Mouse (Mus musculus) heart, adult 18-20 months (tissue): ENCODE measurements around the gene Rxra. TPM values are rescaled to one million over a fixed set of nuclear protein-coding genes. Genes with fewer than 3 reads are reported as not detected.

Source experiments
- DNase-seq, 2 experiments: peaks; one replicate each; pipeline ENCODE4 v3.0.0; 2021 to 2022; ENCODE audit warnings: mixed read lengths in 1 of 2
- total RNA-seq, 2 experiments: library from RNA; stranded (reverse); gene quantifications; 2 replicates each; pipeline ENCODE4 v1.2.3; 2021

The Rxra gene
- total RNA-seq, 2 experiments from 2014 or later, result 51.3 to 52.4 TPM

DNA sequence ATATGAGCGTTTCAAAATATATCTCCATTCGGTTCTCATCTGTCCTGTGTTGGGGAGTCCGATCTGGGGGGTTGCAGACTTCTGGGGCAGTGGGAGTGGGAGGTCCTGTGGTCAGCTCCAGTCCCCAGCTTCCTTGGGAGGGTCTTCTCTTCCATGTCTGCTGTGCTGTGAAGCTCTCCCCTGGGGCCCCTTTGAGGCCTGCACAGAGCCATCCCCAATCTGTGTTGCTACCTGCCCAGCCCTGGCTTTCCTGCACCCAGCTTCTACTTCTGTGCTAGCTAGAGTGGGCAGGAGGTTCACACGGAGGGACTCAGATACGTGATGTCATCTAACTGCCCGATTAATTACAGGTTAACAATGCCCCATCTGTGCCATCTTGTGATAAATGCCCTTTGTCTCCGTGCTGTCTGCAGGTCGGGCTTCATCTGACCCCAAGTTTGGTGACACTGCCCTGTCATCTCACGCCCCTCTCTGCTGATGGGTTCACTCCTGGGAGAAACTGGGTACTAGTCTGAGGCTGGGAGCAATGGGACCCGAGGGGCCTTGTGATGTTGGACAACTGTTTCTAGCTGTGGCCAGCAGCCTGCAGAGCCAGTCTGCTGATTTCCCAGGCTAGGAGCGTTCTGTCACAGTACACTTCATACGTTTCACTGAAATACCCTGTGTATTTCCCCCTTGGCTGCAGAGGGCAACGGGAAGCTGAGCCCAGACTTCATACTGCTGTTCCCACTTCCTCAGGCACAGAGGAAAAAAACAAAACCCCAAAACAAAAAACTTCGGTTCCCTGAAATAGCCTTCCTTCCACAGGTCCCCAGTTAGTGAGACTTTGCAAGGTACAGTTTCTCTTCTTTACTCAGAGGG, 86.9 kb downstream of the Rxra start:
- DNase-seq, result no peak

DNA sequence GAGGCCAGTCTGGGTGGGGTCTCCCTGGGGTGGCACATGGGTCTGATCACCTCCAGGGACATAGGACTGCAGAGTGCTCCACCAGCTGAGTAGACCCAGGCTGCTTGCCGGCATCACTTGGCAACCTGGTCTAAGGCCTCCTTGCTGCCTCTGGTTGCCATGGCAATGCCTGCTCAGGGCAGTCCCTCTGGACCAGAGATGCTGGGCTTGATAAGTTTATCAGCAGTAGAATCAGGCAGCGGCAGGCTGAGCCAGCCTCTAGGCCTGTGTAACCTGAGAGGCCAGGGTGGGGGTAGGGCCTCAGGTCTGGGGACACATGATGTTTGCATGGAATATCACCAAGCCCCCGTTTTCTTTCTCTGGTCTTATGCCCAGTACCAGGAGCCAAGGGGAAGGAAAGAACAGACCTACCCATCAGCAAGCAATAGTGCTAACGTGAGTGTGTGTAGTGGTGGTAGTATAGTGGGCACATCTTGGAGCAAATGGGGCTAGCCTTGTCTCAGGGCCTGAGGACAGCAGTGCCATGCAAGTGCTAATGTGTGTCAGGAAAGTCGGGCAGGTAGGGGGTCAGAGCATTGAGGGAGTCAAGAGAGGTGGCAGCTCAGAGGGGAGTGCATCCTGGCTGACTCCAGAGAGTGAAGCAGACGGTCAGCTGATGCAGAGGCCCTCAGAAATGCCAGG, 88.2 kb downstream of the Rxra start:
- no peak for DNase-seq

DNA sequence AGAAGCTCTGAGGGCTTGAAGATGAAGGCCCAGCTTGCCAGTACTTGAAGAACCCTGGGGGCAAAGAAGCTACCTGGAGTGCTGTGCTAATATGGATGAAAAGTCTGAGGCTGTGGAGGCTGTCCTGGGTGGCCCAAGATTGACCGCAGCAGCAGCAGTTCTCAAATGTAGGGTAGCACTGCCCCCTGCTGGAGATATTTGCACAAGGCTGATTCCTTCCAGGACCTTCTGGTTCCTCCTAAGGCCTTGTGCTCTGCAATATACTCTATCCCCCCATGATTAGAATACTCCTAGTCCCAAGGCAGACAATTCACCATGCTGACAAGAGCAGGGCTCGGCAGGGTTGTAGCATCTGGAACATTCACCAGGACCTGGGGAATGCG, 88.7 kb downstream of the Rxra start:
- DNase-seq, result peak; percentile 87 to 96

DNA sequence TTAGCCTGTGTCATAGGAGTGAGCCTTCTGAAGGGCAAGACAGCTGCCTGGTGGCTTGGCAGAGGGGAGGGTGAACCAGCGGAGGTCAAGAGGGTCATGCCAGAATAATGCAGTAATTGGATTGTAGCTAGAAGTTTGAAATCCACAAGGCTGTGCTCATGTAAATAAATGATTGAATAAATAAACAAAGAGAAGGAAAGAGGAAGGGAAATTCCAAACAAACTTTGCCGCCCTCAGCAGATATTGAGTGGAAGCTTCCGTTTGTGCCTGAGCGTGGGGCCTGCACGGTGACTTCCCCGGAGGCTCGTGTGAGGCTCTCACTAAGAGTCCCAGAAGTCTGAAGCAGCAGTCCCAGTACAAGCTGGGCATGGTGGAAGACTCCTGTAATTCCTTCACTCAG, 91.5 kb downstream of the Rxra start:
- no peak for DNase-seq

DNA sequence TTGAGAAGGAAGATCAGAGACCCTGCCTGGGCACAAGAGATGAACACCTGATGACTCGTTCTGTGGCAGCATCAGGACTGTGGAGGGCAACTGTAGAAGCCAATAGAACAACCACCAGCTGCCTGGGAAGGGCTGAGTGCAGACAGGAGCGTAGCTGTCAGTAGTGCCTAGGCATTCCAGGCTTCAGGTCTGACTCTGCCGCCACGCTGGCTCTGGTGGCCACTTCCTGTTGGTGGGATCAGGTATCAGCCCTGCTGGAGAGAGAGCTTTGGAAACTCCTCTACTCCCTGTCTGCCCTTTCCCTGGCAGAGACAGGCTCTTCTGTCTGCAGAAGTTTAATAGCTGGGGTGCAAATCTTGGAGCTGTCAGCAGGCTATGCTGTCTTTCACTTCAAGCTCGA, 93.5 kb downstream of the Rxra start:
- DNase-seq, result no peak

DNA sequence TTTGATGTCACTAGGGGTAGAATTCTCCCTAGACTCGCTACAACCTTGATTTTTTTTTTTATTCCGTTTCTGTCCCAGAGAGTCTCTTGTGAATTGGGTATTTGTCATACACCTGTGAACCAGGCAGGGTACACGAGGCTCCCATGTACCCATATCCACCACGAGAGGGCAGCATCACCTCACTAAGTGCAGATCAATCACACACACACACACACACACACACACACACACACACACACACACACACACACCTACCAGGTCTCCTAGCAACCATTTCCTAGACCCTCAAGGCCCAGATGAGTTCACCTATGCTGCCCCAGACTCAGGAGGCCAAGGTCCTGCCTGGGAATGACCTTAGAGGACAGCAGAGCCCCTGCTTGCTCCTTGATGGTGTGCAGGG, 94.0 kb downstream of the Rxra start:
- peak in 1 of 2 experiments; percentile 76 for DNase-seq

DNA sequence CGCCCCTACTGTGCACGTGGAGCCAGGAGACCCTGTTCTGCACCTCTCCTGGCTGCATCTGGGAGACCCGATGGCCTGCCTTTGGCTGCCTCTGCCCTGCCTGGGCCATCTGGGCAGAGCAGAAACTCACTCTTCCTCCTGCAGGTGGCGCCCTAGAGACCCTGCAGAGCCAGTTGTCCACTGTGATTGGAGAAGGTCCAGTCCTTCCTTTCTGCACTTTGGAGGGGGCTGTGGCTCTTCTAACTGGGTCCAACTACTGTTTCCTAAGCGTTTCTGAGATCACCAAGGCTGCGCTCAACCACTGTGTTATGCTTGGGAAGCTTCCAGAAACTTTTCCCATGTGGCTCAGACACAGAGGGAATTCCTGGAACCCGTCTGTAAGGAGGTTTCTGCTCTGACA, 95.7 kb downstream of the Rxra start:
- peak; percentile 85 to 92 for DNase-seq

DNA sequence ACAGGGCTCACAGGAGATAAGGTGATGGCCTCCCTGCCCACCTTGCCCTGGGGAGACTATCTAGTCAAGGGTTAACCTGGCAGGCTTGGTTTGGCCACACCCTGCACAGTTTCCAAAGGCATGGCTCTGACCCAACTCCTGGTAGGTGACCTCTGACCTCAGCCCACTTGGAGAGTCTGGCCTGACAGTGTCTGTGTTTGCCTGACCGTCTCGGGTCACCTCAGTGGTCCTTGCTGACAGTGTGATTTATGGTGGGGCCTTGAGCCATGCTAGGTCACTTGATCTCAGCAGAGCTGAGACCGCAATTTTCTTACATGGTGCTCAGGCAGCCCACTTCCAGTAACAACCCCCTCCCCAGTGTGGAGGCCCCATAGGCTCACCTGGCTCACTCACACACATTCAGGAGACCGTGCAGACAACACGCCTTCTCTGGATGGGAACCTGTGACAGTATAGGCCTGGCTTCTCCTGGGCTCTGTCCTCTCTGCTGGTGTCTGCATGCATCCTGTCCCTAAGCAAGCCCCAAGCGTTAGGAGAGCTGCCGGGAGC, 96.7 kb downstream of the Rxra start:
- DNase-seq, result no peak

DNA sequence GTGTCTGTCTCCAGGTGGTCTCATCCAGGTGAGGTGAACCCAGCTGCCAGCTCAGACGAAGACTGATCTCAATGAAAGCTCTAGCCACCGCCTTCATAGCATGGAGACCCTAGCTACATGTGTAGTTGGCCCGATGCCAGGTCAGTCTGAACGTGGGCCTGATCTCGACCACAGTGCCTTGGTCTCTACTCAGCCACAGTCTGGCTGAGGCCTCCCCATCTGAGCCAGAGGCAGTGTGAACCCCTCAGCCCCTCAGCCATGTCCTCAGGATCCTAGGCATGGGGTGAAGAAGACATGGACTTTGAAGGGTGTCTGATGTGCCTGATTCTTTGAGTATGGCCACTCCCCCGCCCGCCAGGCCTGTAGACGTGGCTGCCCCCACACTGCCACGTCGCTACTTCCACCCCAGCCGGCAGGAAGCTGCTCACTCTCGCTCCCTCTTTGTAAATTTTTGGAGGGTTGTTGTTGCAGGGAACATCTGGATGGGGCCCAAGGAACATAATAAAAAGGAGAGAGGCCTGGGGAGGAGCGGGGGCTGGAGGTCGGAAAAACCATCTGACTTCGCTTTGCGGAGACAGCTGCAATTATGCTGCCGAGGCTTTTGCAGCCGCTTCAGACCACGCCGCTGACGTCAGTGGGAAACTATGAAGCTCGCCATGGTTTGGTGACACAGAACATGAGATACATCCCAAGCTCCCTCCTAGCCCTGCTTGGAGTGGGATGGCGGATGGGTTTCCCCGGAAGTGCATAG, 97.9 kb downstream of the Rxra start:
- DNase-seq, result peak; percentile 77 to 90

DNA sequence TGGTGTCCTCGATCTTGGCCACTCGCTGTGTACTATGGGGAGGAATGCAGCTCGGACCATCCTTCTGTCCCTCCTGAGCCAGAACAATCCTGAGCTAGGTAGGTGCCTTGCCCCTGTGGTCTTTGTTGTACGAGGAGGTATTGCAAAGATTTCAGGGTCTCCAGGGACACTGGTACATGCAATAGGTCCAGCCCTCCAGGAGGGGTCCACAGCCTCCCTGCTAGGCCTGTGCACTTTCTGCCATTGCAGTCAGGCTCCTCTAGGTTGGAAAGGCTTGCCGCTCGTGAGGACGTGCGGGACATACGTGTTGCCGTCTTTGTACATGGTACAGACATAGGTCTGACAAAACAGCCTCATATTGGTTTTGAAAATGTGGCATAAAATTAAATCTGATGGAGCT, 98.8 kb downstream of the Rxra start:
- DNase-seq, result peak in 1 of 2 experiments; percentile 30

DNA sequence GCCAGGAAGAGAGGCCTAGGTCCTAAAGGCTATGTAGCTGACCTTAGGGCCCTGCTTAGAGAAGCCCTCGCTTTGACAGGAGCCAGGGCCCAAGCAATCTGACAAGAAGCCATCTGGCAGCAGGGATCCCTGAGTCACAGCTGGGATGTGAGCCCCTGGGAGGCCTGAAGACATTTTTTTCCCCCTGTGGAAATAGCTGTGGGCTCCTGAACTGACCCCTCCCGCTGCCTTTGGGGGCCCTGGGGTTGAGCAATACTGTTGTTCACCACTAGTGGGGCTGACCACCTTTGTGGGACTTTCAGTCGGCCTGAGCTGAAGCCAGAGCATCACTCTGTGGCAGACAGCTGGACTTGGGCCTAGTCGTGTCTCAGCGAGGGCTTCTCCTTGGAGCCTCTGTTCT, 99.4 kb downstream of the Rxra start:
- DNase-seq, result peak; percentile 58 to 72

DNA sequence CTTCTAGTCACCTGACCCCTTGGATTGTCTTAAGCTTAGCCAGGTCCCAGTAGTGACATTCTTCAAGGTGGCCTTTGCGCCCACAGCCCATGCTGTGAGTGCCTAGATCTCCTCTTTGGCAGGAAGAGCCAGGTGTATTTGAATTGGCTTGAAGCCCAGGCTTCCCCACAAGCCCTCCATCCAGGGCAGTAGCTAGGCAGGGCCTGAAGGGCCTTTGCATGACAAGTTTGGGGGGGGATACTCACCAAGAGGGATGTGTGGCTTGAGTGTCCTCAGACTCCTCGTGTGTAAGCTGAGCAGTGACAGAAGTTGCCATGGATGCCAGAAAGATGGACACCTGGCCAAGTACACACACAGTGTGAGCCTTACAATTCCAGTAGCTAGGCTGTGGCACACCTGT, 101.5 kb downstream of the Rxra start:
- no peak for DNase-seq

DNA sequence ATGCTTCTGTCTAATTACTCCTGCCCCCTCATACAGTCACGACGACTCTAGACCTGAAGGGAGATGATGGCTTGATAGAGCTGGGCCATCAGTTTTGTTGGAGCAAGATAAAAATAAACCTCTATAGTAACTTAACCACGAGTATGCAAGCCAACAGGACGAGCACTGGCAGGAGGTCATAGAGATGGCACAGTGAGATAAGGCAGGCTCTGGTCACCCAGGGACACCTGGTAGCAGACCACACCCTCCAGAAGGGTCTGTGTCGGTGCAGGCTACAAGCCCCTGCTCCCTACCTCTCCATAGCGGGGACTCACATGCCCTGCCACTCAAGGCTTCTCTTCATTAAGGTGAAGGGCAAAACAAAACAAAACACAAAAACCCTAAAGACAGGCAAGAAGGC, 102.0 kb downstream of the Rxra start:
- no peak for DNase-seq

DNA sequence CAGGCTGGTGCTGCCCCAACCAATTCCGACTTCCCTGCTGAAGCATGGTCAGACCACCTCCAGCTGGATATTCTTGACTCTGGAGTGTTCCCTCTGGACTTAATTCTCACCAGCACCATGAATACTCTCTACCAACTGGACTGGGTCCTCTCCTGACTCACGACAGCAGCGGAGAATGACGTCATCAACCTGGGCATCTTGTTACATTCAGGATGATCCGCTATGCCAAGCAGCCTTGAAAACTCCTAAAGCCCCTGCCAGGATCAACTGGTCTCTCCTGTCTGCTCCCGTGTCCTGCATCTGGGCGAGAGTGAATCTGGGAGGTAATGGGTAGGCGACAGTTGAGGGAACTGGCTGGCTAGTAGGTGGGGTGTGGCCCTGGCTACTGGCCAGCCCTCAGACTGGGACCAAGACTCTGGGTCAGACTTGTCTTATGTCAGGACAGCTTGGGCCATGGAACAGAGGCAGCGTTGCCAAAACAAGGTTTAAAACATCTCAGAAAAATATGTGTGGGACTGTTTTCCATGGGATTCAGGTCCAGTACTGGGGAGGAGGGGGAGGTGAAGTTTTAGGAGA, 103.1 kb downstream of the Rxra start:
- DNase-seq, result peak; percentile 51 to 65

DNA sequence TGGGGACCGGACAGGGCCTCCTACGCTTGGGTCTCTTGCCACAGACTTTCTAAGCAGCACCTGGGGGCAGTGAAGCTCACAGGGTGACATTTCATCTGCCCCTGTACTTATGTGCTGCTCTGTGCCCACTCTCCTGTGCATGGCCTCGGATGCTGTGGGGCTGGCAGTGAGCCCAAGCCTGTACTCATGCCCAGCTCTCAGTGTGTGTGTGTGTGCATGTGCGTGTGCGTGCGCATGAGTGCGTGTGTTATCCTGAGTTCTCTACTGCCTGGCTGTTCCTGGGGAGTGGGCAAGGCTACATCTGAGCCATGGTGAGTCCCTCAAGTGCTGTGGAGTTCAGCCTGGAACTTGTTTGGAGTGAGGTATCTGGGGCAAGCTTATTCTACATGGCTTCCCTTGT, 103.9 kb downstream of the Rxra start:
- no peak for DNase-seq

DNA sequence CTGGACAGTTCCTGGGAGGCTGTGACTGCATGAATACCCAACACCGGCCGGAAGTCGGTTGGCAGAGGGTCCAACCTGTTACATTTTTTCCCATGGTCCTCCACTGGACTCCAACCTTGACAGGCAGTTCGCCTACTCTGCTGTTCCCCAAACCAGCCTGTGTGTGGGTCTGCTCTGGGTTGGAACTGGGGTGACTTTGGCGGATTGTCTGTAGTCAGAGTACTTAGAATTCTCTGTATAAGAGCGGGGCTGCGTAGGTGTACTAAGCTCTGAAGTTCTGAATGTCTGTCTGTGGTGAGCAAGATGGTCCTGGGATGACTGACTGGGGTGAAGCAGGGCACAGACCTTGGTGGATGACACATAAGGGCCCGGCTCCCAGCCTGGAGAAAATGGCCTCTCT, 109.1 kb downstream of the Rxra start:
- no peak for DNase-seq

DNA sequence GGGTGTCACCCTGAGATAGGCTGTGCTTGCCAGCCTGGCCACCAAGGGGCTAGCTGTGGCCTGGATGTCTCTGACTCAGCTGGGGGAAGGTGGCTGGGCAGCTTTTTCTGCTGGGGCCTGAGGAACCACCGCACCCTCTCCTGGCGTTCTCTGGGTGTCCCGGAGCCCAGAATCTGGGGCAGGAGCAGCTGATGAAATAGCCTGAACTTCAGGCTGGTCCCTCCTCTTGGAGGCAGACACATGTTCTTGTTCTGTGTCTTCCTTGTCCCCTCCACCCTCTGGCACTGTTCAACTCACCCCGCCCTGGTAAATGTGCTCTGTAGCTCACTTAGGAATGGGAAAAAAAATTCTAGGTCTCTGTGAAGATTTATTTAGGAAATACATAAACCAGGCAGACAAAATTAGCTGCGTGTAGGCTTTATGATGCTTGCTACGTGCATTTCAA, 109.8 kb downstream of the Rxra start:
- DNase-seq, result peak; percentile 56 to 76

DNA sequence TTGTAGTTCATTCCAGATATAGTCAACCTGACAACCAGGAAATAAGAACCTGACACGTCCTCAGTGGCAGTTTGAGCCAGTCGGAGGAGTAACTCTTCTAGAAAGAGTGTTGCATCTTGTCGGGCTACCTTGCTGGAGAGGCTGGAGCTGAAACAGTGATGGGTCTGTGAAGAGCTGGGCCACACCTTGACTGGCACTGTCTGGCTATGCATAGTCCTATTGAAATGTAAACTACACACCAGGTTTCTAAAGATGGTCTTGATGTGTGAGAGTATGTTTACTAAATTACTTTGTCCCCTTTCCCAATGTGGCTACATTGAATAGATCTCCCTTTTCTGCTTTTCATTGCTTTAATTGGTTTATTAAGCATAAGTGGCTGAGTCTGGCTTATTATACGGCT, 115.3 kb downstream of the Rxra start:
- DNase-seq, result no peak

DNA sequence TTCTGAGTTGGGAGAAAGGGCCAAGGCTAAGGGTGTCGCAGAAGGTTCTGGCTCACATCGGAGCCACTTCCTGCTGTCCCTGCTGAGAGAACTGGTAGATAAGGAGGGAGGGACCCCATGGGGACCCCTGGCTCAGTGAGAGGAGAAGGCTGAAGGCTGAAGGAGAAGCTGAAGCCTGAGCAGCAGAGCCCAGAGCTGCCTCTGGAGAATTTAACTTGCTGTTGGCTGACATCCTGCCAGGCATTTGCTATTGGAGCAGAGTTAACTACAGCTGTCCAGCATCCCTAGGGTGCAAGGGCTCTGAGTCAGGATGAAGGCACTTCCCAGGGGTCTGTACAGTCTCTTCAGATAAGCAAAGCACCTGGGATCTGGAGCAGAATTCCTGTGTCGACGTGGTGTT, 122.8 kb downstream of the Rxra start:
- peak; percentile 75 to 88 for DNase-seq

DNA sequence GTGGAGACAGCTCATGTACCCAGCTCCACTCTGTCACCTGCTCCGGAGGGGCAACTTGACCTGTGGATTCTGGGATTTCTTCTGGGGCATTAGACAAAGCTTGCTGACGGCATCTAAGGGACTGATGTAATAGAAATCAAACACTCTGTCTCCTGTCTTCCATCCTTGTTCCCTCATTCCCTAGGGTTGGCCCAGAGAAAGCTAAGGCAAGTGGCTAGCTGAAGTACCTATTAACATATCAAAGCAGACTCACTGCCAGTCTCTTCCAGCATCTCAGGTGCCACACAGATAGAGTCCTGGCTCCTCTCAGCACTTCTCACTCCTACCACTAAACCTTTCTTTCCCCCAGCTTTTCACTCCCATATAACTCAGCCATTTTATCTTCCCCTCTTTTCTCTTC, 124.8 kb downstream of the Rxra start:
- DNase-seq, result no peak

DNA sequence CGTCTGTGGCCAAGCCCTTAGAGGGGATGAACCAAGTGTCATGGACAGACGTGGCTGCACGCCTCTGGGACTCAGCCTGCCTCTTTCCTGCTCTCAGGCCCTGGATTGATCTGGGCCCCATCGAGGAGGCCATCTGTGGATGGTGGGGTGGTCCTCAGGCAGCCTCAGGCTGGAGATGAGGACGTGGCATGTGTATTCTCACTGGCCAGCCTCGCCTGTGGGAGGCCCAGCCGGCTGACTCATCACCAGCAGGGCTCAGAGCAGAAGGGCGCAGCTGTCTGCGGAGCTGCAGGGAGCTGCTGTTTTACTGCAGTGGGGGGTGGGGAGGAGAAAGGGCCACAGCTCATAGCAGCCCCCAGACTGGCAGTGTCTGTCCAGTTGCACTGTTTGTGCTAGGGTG, 126.3 kb downstream of the Rxra start:
- peak; percentile 65 to 81 for DNase-seq

DNA sequence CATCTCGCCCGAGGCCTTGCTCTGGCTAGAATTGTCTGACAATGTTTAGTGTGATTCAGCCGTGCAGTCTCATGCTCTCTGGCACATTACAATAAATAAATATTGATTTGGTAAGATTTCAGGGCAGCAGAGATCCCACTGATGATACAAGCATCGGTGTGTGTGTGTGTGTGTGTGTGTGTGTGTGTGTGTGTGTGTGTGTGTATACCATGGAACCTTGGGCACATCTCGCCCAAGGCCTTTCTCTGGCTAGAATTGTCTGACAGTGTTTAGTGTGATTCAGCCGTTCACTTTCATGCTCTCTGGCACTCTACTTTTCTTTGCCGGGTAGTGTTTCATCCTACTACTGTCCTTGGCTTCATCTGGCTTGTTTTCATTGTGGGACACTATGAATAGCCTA, 130.5 kb downstream of the Rxra start:
- no peak for DNase-seq
